Mouse (Mus musculus): ENCODE measurements around the gene Zkscan5. TPM values are rescaled to one million over a fixed set of nuclear protein-coding genes. Genes with fewer than 3 reads are reported as not detected.

Zkscan5 gene
- total RNA-seq, 1 experiment from 2014 or later = 8.5 TPM

Other genes starting within 250 kb of the Zkscan5 start
- 14.4 and 19.2 TPM in 2 replicates for gene Smurf1, start 238.7 kb upstream of the Zkscan5 start, total RNA-seq (2017)
- not detected in 2 replicates for gene Gm4871, start 171.8 kb upstream of the Zkscan5 start, total RNA-seq (2017)
- not detected in 2 replicates for gene 1700018F24Rik, start 161.6 kb upstream of the Zkscan5 start, total RNA-seq (2017)
- gene Arpc1a, start 120.7 kb upstream of the Zkscan5 start, total RNA-seq (2017) = 71.2 and 79.7 TPM in 2 replicates
- not detected in 2 replicates for gene Kpna7, start 120.5 kb upstream of the Zkscan5 start, total RNA-seq (2017)
- gene Arpc1b, start 90.3 kb upstream of the Zkscan5 start, total RNA-seq (2017) = 524 and 552 TPM in 2 replicates
- 73.3 and 79.9 TPM in 2 replicates for gene Pdap1, start 64.3 kb upstream of the Zkscan5 start, total RNA-seq (2017)
- gene Bud31, start 64.2 kb upstream of the Zkscan5 start, total RNA-seq (2017) = 170 and 185 TPM in 2 replicates
- 20.3 and 20.8 TPM in 2 replicates for gene Ptcd1, start 37.5 kb upstream of the Zkscan5 start, total RNA-seq (2017)
- 31.9 and 36.5 TPM in 2 replicates for gene Cpsf4, start 37.3 kb upstream of the Zkscan5 start, total RNA-seq (2017)
- gene Atp5j2, start 12.5 kb upstream of the Zkscan5 start, total RNA-seq (2017) = 71.6 and 81.6 TPM in 2 replicates
- gene Zkscan14, start 2.7 kb upstream of the Zkscan5 start, total RNA-seq (2017) = 39.6 and 44.0 TPM in 2 replicates
- 33.1 and 35.4 TPM in 2 replicates for gene Zfp655, start 27.2 kb downstream of the Zkscan5 start, total RNA-seq (2017)
- gene Zscan25, start 75.9 kb downstream of the Zkscan5 start, total RNA-seq (2017) = 9.3 and 10.5 TPM in 2 replicates
- gene Cyp3a57, start 140.7 kb downstream of the Zkscan5 start, total RNA-seq (2017) = not detected in 2 replicates

Measured in neutrophil, adult 5-6 weeks (primary cell).